Mouse (Mus musculus) spleen, adult 12 weeks (tissue): ENCODE results near the gene Tubb4b.
A peak's percentile ranks its signal among the peaks of the same experiment; 100 is the strongest.

ENCODE experiments used
- DNase-seq: peaks from one replicate; pipeline ENCODE4 v3.0.0; 2022; ENCODE audit warnings: low spot score

Tubb4b gene

DNA sequence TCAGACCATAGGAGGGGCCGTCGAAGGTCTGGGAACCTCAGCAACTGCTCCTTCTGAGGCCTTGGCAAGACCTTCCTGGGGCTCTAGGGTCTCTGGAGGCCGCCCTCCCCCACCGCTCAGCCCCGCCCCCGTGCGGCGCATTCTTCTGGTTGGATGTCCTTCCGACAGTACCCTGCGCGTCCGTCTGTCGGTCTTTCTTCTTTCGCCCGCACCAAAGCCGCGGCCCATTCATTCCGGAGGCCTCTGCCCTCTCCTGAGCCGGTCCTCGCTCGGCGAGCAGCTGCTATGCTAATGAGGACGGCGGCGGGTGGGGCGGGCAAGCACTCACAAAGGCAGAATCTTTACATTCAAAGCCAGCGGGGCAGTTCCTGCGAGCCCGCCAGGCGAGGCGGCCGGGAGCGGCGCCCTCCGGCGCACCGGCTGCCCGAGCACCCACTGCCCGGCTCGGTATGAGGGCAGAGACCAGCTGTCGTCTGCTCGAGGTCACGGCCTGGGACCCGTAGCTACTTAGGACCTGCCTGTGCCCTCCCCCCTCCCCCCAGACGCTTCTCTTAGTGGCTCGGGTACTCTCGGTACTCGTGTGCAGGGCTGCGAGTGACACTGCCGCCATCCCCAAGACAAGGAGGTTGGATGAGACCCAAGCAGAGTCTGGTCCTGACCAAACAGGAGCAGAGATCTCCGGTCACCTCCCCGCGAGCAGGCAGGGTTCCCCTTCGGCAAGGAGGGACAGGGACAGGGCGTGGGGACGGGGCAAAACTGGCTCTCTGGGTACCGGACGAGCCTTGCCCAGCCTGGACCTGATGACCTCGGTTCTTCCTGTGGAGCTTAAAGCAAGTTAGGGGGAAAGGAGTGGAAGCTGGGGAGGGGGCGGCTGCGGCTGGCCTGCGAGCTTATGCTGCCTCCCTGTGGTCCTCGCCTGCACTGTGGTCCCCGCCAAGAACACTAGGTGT lies 38.6 kb downstream of the Tubb4b start:
- no peak for DNase-seq

DNA sequence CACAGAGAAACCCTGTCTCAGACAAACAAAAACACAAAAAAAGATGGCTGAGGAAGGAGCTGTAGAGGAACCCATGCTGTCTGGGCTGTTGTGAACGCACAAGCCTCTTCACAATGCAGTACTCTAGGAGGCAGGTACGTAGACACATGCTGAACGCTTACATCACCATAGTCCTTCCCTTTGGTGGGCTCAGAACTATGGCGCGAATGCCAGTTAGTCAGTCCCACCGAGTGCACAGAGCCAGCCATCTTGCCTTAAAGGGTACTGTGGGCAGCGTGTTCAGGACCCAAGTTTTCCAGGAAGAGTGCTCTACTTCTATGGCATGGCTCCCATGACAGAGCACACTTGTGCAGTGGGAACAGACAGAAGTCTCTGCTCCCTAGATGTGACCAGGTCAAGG lies 40.0 kb downstream of the Tubb4b start:
- no peak for DNase-seq

DNA sequence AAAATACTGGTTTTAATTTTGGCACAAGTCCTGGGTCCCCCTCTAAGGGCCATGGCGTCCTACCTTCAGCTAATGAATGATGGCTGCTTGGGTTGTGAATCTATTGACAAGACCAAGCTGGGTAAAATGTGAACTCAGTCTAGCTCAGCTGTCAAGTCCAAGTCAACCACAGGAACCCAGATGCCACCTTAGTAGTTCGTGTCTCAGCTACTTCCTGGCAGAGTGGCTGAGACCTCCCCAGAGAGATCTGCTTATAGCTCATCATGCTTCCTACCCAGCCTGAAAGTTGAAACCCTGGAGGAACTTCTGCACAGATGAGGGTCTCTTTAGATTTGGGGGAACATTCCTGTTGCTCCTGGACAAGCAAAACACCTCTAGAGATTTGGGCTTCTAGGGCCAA lies 41.2 kb downstream of the Tubb4b start:
- no peak for DNase-seq

DNA sequence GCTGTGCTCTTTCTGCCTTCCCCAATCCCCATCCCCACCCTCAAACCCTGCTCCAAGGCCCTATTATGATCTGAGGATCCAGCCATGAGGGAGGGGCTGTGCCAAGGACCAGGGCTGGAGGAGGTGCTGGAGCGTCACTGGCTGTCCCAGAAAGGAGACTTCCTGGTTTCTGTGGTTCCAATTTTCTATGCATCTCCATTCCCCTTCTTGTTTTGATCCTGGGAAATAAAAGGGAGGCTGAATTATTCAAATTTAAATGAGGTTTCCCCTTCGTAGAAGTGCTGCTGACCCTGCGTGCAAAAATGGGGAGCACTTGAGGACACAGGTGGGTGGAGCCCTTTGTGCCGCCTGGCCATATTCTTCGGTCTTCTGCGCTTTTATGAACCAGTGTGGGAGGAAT lies 41.8 kb downstream of the Tubb4b start:
- DNase-seq = no peak

DNA sequence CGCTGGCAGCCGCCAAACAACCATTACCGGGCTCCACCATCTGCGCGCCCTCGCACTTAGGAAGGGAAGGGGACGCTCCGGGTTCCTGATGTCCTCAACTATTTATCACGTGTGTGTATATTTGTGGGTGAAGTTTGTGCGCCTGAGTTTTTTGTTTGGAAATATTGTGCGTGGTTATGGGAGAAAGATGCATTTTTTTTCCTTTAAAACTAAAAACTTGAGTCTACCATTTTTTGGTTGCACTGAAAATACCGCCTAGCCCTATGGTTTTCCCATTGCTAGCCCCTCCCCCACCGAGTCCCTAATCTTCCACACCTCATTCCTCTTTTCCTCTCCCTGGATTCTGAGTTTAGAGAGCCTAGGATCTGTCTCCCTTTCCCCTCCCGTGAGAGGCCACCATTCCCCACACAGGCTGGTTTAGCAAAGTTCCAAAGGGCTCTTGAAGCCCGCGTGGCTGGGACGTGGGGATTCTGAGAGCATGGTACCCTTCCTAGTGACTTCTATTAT lies 42.6 kb downstream of the Tubb4b start:
- no peak for DNase-seq

DNA sequence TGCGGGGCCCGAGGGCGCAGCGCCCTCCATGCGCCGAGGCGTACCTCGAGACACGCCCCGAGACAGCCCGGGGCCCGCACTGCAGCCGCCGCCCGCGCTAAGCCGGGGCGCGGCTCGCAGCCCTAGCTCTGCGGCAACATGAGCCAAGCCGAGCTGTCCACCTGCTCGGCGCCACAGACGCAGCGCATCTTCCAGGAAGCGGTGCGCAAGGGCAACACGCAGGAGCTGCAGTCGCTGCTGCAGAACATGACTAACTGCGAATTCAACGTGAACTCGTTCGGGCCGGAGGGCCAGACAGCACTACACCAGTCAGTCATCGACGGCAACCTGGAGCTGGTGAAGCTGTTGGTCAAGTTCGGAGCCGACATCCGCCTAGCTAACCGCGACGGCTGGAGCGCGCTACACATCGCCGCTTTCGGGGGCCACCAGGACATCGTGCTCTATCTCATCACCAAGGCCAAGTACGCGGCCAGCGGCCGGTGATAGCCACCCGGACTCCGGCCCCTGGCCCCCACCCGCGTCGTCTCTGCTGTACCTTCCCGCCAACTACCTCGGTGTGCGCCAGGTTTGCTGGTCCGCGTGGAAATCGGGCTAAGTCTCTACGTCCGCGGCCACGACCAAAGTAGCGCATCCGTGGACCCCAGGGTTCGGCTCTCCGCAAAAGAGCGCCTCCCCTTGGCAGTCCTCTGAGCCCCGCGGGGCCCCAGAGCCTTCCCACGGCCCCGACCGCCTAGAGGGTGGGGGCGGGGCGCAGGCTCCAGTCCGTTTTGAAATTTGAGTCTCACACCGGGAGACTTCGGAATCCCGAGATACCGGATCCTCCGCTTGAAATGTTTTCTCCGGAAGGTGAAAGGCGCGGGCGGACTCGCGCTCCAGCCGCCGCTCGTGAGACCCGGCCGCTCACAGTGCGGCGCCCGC lies 43.3 kb downstream of the Tubb4b start:
- peak; percentile 69 for DNase-seq

DNA sequence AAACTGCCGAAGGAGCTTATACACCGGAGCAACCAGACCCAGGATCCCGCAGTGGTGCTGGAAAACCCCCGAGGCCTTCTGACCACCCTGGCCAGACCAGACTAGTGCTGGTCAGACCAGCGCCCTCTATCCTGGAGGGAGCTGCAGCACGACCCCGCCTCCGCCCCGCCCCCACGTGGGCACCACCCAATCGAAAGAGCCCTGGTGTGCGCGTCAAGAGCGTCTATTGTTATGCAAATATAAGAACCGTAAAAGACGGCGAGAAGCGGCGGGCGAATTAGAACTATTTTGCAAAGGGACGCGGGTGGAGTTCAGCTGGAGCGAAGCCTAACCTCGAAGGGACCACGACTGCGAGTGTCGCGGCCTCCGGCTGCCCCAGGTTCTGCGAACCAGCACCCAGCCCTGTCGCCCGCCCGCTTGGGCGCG lies 44.0 kb downstream of the Tubb4b start, which contains the start of gene Nrarp:
Nrarp (plus strand) TSS at position 281 of the 426 bp plus-strand sequence.
- DNase-seq = peak; percentile 81

DNA sequence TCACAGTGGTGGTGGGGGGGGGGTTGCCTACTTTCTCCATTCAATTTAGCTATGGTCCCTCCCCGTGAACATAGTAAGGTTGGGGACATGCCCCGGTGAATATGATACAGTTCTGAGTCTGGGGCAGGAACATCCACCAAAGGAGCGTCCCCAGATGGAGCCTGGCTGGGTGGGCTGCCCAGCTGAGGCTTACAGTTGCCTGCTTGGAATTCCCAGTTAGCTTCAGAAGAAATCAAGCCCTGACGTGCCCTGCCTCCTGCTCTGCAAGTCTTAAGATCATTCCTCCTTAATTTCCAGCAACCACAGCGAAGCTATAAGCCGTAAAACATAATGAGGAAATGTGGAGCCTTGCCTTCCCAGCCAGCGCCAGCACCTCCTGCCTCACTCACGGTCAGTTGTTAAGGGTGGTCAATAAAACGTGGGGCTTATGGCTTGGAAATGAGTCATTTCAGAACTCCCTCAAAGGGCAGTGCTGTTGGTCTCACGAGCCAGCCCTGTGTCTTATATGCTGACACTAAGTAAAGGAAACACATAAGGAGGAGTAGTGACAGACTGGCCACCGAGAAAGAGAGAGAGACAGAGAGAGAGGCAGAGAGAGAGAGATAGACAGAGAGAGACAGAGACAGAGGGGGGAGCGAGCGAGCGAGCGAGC lies 44.8 kb downstream of the Tubb4b start:
- DNase-seq = no peak

DNA sequence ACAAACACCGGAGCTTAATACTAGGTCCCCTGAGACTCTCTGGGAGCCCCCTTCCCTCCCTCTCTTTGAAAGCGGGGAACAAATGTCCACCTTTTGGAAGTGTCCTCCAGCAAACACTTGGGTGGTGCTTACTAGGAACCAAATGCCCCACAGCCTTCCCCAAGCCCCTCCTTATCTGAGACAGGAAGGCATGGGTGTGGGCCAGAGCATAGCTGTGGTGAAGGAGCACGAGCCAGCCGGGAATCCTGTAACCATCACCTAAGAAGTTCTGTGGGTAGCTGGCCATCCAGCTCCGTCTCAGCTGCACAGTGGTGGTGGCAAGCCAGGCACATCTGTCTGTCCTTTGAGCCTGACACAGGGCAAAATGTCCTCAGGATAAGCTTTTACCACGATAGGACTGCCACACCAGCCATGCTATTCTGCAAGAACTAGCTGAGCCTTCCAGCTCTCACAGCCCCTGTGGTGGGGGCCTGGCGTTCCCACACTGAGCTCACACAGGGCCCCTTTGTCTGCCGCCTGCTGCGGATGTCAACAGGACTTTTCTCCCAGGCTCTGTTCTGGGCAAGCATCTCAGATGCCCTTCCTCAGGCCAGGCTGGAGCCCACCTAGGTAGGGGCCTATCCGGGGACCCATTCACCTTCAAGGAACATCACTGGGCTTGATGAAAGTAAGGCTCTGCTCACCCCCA lies 46.1 kb downstream of the Tubb4b start:
- no peak for DNase-seq

DNA sequence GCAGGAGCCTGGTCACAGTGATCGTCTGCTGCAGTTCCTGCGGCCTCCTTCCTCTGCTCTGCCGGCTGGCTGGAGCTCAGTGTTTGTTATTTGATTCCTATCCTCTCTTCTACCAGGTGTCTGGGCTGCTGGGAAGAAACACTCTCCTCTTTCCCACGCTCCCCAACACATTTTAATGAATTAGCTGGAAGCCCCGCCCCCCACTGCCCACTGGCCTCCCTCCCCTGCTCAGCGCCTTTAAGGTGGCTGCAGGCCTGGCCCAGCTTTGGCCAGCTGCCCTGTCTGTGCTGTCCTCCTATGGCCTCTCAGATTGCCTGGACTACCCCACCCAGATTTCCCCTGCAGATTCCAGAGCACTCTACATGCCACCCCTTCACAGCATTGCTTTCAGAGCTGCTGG lies 46.8 kb downstream of the Tubb4b start:
- no peak for DNase-seq

DNA sequence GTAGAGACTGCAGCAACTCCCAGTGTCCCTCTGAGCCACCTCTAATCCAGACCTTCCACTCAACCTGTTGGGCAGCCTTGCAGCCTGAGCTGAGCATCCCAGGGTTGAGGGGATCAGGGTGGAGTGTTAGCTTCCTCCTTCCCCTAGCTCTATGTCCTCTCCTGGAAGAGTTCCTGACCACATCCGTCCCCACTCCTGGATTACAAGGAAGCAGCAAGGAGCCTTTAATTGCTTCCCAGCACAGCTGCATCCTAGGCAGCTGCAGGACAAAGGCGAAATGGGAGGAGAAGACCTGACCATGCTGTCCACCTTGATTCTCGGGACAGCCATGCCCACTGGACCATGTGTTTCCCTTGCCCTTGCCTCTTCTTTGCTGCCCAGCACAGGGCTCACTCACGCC lies 47.4 kb downstream of the Tubb4b start:
- DNase-seq = no peak

DNA sequence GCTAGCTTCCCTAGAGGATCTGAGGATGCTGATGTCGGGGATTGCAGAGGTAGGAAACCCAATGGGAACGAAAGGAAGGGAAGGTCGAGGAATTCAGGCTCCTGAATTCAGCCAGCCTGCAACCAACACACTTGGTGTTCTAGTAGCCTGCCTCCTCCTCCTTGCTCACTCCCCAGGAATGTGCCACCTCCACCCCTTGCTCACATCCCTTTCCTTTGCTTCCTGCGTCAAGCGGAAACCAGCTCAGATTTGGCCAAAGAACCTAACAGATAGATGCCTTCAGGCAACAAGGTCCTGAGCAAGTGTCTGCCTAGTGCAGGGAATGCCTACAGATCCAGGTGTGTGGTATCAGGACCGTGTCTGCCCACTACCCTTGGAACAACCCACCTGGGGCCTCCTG lies 47.9 kb downstream of the Tubb4b start:
- DNase-seq = no peak

DNA sequence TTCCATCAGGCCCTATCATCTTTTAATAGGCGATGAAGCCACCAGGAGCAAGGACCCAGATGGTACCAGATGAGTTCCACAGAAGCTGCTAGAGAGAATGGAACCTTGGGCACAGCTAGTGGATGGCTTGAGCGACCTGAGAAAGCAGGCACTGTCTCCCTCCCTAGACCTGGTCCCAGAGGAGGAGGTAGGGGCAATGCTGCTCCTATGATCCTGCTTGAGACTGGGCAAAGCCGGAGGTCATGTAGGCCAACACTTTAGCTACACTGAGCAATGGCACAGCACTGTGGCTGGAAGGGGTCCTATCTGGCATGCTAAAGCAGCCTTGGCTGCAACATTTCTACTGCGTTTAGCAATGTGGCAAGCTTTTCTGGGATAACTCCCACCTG lies 48.8 kb downstream of the Tubb4b start:
- DNase-seq = no peak

DNA sequence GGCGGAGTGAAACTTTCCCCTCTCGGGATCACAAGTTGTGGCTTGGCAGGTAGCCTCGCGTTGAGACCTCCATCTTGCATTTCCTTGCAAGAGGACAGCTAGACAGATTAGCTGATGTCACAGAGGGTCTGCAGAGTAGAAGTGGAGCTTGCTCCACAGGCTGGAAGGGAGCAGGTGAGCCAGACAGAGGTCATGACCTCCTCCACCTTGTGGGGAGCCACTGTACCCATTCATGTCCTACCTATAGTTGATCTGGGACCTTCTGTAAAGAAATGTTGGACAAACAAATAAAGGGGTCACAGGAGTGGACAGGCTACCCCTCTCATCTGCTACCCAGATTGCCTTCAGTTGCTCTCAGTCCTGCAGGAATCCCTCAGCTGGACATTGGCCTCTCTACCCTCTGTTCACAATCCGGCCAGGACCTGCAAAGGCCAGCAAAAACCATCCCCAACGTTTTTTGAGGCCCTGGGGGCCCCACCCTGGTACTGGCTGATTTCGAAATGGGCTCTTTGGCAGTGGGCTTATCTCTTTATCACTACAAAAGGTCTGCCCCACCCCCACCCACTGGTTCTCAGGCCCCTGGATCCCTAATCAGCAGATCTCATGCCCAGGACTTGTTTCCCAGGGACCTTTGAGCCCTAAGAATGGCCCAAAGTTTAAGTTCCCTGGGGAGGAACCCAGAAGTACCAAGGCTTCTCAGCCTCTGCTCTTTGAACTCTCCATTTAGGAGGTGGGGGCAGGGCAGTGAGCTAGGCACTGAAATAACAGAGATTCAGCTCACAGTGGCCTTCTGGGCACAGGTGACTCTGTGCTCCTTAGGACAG lies 49.4 kb downstream of the Tubb4b start:
- DNase-seq = no peak

DNA sequence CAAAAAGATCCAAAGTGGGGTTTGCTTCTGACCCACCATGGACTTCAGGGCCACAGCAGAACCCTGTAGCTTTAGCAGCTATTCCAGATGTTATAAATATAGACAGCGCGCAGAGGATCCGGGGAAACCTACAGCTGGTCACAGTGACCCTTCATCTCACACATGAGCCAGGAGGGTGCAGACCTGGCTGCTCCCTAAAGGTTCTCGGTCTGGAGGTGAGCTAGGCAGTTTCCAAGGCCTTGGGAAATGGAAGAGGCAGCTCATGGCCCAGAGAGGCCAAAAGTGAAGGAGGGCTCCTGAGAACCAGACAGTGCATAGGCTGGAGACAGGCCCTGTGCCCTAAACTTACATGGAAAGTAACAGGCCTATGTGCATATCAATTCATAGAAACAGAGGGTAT lies 50.7 kb downstream of the Tubb4b start:
- no peak for DNase-seq

DNA sequence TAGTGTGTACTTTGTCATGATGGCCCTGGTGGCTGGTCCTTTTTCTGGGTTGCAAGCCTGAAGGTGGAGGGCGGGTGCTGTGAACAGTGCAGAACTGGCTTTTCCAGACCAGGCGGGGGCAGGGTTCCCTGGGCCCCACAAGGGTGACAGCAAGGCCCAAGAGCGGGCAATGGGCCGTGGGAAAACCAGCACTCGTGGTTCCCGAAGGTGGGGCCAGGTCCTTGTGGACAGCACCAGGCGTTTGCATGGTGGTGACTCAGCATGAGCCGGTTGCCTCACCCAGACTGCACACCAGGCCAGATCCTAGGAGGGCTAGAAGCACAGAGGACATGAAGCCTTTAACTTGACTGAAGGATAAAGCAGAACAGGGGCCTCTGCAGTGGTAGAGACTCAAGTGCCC lies 51.9 kb downstream of the Tubb4b start:
- DNase-seq = no peak
